Mouse (Mus musculus) cerebellum, postnatal 25 days (tissue): Measurements from ENCODE around the gene Mpp2.

Experiments
- DNase-seq, 2 experiments: peaks; one replicate each; pipeline ENCODE4 v3.0.0; 2021; ENCODE audit warnings: mixed read lengths in 2 of 2

Gene Mpp2

GRCm38 (mm10) chr11:102087931-102088898, at the start of gene Mpp2:
TSS of gene Mpp2 (minus strand) at chr11:102088515.
- DNase-seq: peak; percentile 77 to 82

- DNase-seq: no peak
Measured at GRCm38 (mm10) chr11:102137625-102138446, 49.5 kb upstream of the Mpp2 start.

- DNase-seq: no peak
Measured at GRCm38 (mm10) chr11:102134516-102134915, 46.2 kb upstream of the Mpp2 start.

GRCm38 (mm10) chr11:102117386-102117785, 29.1 kb upstream of the Mpp2 start:
- no peak for DNase-seq

GRCm38 (mm10) chr11:102116241-102116640, 27.9 kb upstream of the Mpp2 start:
- no peak for DNase-seq

GRCm38 (mm10) chr11:102111576-102111975, 23.3 kb upstream of the Mpp2 start:
- no peak for DNase-seq

- DNase-seq: no peak
Measured at GRCm38 (mm10) chr11:102107732-102108131, 19.4 kb upstream of the Mpp2 start, which contains the start of gene Pyy. TSS of gene Pyy (minus strand) at chr11:102107832.

GRCm38 (mm10) chr11:102106911-102107310, 18.6 kb upstream of the Mpp2 start:
- DNase-seq: no peak

GRCm38 (mm10) chr11:102102485-102103258, 14.4 kb upstream of the Mpp2 start:
- peak; percentile 79 to 87 for DNase-seq

GRCm38 (mm10) chr11:102101219-102101618, 12.9 kb upstream of the Mpp2 start, which contains the start of gene Ppy:
TSS of gene Ppy (minus strand) at chr11:102101319.
- DNase-seq: no peak

- peak; percentile 77 to 88 for DNase-seq
Measured at GRCm38 (mm10) chr11:102096887-102097391, 8.6 kb upstream of the Mpp2 start.

GRCm38 (mm10) chr11:102096446-102096845, 8.1 kb upstream of the Mpp2 start:
- no peak for DNase-seq

GRCm38 (mm10) chr11:102095676-102096075, 7.4 kb upstream of the Mpp2 start:
- no peak for DNase-seq

- peak; percentile 70 to 85 for DNase-seq
Measured at GRCm38 (mm10) chr11:102089088-102089808, 933 bp upstream of the Mpp2 start.

- DNase-seq: peak; percentile 79 to 88
Measured at GRCm38 (mm10) chr11:102087081-102087751, 1.1 kb downstream of the Mpp2 start.

GRCm38 (mm10) chr11:102086331-102086730, 2.0 kb downstream of the Mpp2 start:
- no peak for DNase-seq

- no peak for DNase-seq
Measured at GRCm38 (mm10) chr11:102084159-102084558, 4.2 kb downstream of the Mpp2 start.

GRCm38 (mm10) chr11:102083193-102083592, 5.1 kb downstream of the Mpp2 start:
- no peak for DNase-seq

- DNase-seq: peak; percentile 56 to 74
Measured at GRCm38 (mm10) chr11:102082322-102082721, 6.0 kb downstream of the Mpp2 start.

GRCm38 (mm10) chr11:102073722-102074121, 14.6 kb downstream of the Mpp2 start:
- no peak for DNase-seq

- DNase-seq: no peak
Measured at GRCm38 (mm10) chr11:102072729-102073128, 15.6 kb downstream of the Mpp2 start.
